Mouse (Mus musculus) limb, embryonic 12.5 days (tissue): ENCODE data around the gene Fbln1. TPM values are rescaled to one million over a fixed set of nuclear protein-coding genes. Genes with fewer than 3 reads are reported as not detected.
"Not testable (repeated sequence)": the region's sequence is repeated elsewhere in the genome, so short reads cannot be mapped to it uniquely, and the experiment has no call there.

Source experiments
- ATAC-seq: fragments of 200-750 bp; cut with Nextera tagmentation; 2 replicates; pipeline ENCODE4 v1.8.0; 2017; ENCODE audit warnings: low read depth, moderate TSS enrichment; ENCODE audit not compliant: insufficient number of reproducible peaks, insufficient read depth, low FRiP score, low TSS enrichment
- H3K27ac ChIP-seq: fragments of 300-500 bp; sonication (generic); 2 replicates; pipeline ENCODE4 v1.5.1; 2016; ENCODE audit warnings: mild to moderate bottlenecking, moderate library complexity
- H3K27me3 ChIP-seq: fragments of 300-500 bp; sonication (generic); 2 replicates; pipeline ENCODE4 v1.6.1; 2016; ENCODE audit warnings: mild to moderate bottlenecking, moderate library complexity
- H3K36me3 ChIP-seq: fragments of 300-500 bp; sonication (generic); 2 replicates; pipeline ENCODE4 v1.6.1; 2016; ENCODE audit warnings: mild to moderate bottlenecking, moderate library complexity
- H3K4me1 ChIP-seq: fragments of 300-500 bp; sonication (generic); replicated peaks from 2 replicates; pipeline ENCODE4 v1.6.1; 2016
- H3K4me2 ChIP-seq: fragments of 300-500 bp; sonication (generic); 2 replicates; pipeline ENCODE4 v1.6.1; 2016; ENCODE audit warnings: mild to moderate bottlenecking, moderate library complexity
- H3K4me3 ChIP-seq: fragments of 300-500 bp; sonication (generic); replicated peaks from 2 replicates; pipeline ENCODE4 v1.5.1; 2016; ENCODE audit warnings: mild to moderate bottlenecking
- H3K9ac ChIP-seq: fragments of 300-500 bp; sonication (generic); replicated peaks from 2 replicates; pipeline ENCODE4 v1.6.1; 2016; ENCODE audit warnings: mild to moderate bottlenecking, moderate library complexity
- H3K9me3 ChIP-seq: fragments of 300-500 bp; sonication (generic); 2 replicates; pipeline ENCODE4 v1.6.1; 2016; ENCODE audit warnings: mild to moderate bottlenecking, moderate library complexity
- WGBS: fragments of 180-500 bp; shearing (Covaris S2); methylation state at CpG from one replicate; pipeline ENCODE4 v1.1.7; 2016; 5-methylcytosine and 5-hydroxymethylcytosine counted together
- polyA plus RNA-seq: library from polyadenylated mRNA; unstranded; fragments of >200 nt; fragmentation: Nextera tagmentation; extraction: Ambion mirVana; gene quantifications from 2 replicates; pipeline ENCODE4 v1.2.1, GENCODE M21; 2016

The Fbln1 gene
- polyA plus RNA-seq, 1 experiment from 2014 or later: 255 TPM

GRCm38 (mm10) chr15:85324426-85324825 lies 118.7 kb downstream of the Fbln1 start:
- no peak for ATAC-seq
- 0 out of 2 replicates have a peak, but pooled peaks cover 4% of the 10 kb centered on the region for H3K4me1 ChIP-seq
- H3K9me3 ChIP-seq: no peaks in the 10 kb centered on the region
- no peak overlapping the region for H3K27ac ChIP-seq
- H3K4me3 ChIP-seq: no peak overlapping the region
- no peaks in the 10 kb centered on the region for H3K27me3 ChIP-seq
- 97% methylated on average over 1 of the region's 1 CpGs for WGBS
- H3K4me2 ChIP-seq: no peak overlapping the region
- no peak overlapping the region for H3K9ac ChIP-seq
- H3K36me3 ChIP-seq: no peaks in the 10 kb centered on the region

- Histone ChIP-seq H3K4me3 (no peak overlapping the region), H3K27me3 (no peaks in the 10 kb centered on the region), H3K9me3 (no peaks in the 10 kb centered on the region), H3K27ac (no peak overlapping the region), H3K4me1 (0 out of 2 replicates have a peak, but pooled peaks cover 4% of the 10 kb centered on the region), H3K36me3 (no peaks in the 10 kb centered on the region), H3K4me2 (no peak overlapping the region), H3K9ac (no peak overlapping the region)
- 53% methylated on average over 11 of the region's 11 CpGs for WGBS
- ATAC-seq: no peak
Observed at GRCm38 (mm10) chr15:85327808-85328207, 122.1 kb downstream of the Fbln1 start.

GRCm38 (mm10) chr15:85328455-85328854 lies 122.7 kb downstream of the Fbln1 start:
- not testable (repeated sequence) for H3K4me1 ChIP-seq, H3K27me3 ChIP-seq, H3K9ac ChIP-seq, H3K9me3 ChIP-seq, H3K36me3 ChIP-seq, H3K4me3 ChIP-seq, H3K27ac ChIP-seq, H3K4me2 ChIP-seq, ATAC-seq
- 81% methylated on average over 2 of the region's 2 CpGs for WGBS

- no peaks in the 10 kb centered on the region for H3K36me3 ChIP-seq
- H3K4me3 ChIP-seq: no peak overlapping the region
- 85% methylated on average over 5 of the region's 5 CpGs for WGBS
- no peak overlapping the region for H3K27ac ChIP-seq
- no peaks in the 10 kb centered on the region for H3K27me3 ChIP-seq
- 0 out of 2 replicates have a peak, but pooled peaks cover 4% of the 10 kb centered on the region for H3K4me1 ChIP-seq
- no peak for ATAC-seq
- no peak overlapping the region for H3K9ac ChIP-seq
- no peaks in the 10 kb centered on the region for H3K9me3 ChIP-seq
- H3K4me2 ChIP-seq: no peak overlapping the region
Observed at GRCm38 (mm10) chr15:85329096-85329495, 123.3 kb downstream of the Fbln1 start.

GRCm38 (mm10) chr15:85330024-85330423 lies 124.3 kb downstream of the Fbln1 start:
- H3K4me2 ChIP-seq: no peak overlapping the region
- 0 out of 2 replicates have a peak, but pooled peaks cover 4% of the 10 kb centered on the region for H3K4me1 ChIP-seq
- no peaks in the 10 kb centered on the region for H3K27me3 ChIP-seq
- no peak overlapping the region for H3K9ac ChIP-seq
- H3K36me3 ChIP-seq: no peaks in the 10 kb centered on the region
- H3K9me3 ChIP-seq: no peaks in the 10 kb centered on the region
- H3K4me3 ChIP-seq: no peak overlapping the region
- WGBS: 68% methylated on average over 6 of the region's 6 CpGs
- ATAC-seq: no peak
- no peak overlapping the region for H3K27ac ChIP-seq

GRCm38 (mm10) chr15:85333511-85333910 lies 127.8 kb downstream of the Fbln1 start:
- 89% methylated on average over 6 of the region's 6 CpGs for WGBS
- not testable (repeated sequence) for H3K4me3 ChIP-seq, H3K36me3 ChIP-seq, ATAC-seq, H3K9me3 ChIP-seq, H3K4me2 ChIP-seq, H3K27ac ChIP-seq, H3K27me3 ChIP-seq, H3K9ac ChIP-seq
- H3K4me1 ChIP-seq: peaks cover 12% of the 10 kb centered on the region

- Histone ChIP-seq H3K4me1 (peaks cover 12% of the 10 kb centered on the region), H3K9ac (no peak overlapping the region), H3K36me3 (no peaks in the 10 kb centered on the region), H3K9me3 (no peaks in the 10 kb centered on the region), H3K27ac (no peak overlapping the region), H3K27me3 (no peaks in the 10 kb centered on the region), H3K4me3 (no peak overlapping the region), H3K4me2 (no peak overlapping the region)
- 66% methylated on average over 3 of the region's 3 CpGs for WGBS
- ATAC-seq: no peak
Observed at GRCm38 (mm10) chr15:85334234-85334633, 128.5 kb downstream of the Fbln1 start.

GRCm38 (mm10) chr15:85335671-85336300 lies 130.0 kb downstream of the Fbln1 start, which contains the start of gene Atxn10:
Gene Atxn10, plus strand, starts transcription at chr15:85336245.
- H3K4me3 ChIP-seq: peak within 1 kb of the TSS; percentile 97
- no peaks in the 10 kb centered on the region for H3K36me3 ChIP-seq
- WGBS: 10% methylated on average over 16 of the region's 19 CpGs
- peak within 1 kb of the TSS; percentile 93 for H3K9ac ChIP-seq
- H3K4me1 ChIP-seq: peaks cover 12% of the 10 kb centered on the region
- peak within 1 kb of the TSS; percentile 83 for H3K4me2 ChIP-seq
- peak; percentile 83 for ATAC-seq
- no peaks in the 10 kb centered on the region for H3K9me3 ChIP-seq
- H3K27me3 ChIP-seq: no peaks in the 10 kb centered on the region
- H3K27ac ChIP-seq: peak within 1 kb of the TSS; percentile 97

Other genes with a start within 250 kb of the Fbln1 start
- 7.7 and 10.1 TPM in 2 replicates for gene 5031439G07Rik, start 217.4 kb upstream of the Fbln1 start, polyA plus RNA-seq
- not detected in 2 replicates for gene Upk3a, start 188.8 kb upstream of the Fbln1 start, polyA plus RNA-seq
- gene Fam118a, start 177.0 kb upstream of the Fbln1 start, polyA plus RNA-seq: 27.9 and 28.8 TPM in 2 replicates
- 0.13 and 0.34 TPM in 2 replicates for gene Smc1b, start 74.0 kb upstream of the Fbln1 start, polyA plus RNA-seq
- gene Ribc2, start 73.9 kb upstream of the Fbln1 start, polyA plus RNA-seq: 0.80 and 1.4 TPM in 2 replicates
- 320 and 323 TPM in 2 replicates for gene Atxn10, start 130.3 kb downstream of the Fbln1 start, polyA plus RNA-seq